Mouse (Mus musculus) ES-E14 (cell line): Measurements from ENCODE around the gene Lasp1.

Experiments
- CHD2 ChIP-seq: IDR thresholded peaks from 2 replicates; pipeline ENCODE4 v1.6.1; 2014; ENCODE audit warnings: mild to moderate bottlenecking, low read depth, low read length, inconsistent platforms
- HCFC1 ChIP-seq: IDR thresholded peaks from 2 replicates; pipeline ENCODE4 v1.6.1; 2012; ENCODE audit warnings: low read length, inconsistent platforms, borderline replicate concordance; ENCODE audit not compliant: insufficient read depth
- MAFK ChIP-seq: IDR thresholded peaks from 2 replicates; pipeline ENCODE4 v1.6.1; 2014; ENCODE audit warnings: mild to moderate bottlenecking, low read depth, low read length, inconsistent platforms; ENCODE audit not compliant: insufficient read depth
- ZC3H11A ChIP-seq: IDR thresholded peaks from 2 replicates; pipeline ENCODE4 v1.6.1; 2012; ENCODE audit warnings: low read depth, mild to moderate bottlenecking, inconsistent platforms, low read length, borderline replicate concordance
- ZNF384 ChIP-seq: IDR thresholded peaks from 2 replicates; pipeline ENCODE4 v1.6.1; 2012; ENCODE audit warnings: low read depth, low read length, inconsistent platforms

- TF ChIP-seq ZC3H11A = no peak
- no peak for TF ChIP-seq MAFK
- TF ChIP-seq CHD2 = no peak
- no peak for TF ChIP-seq HCFC1
- no peak for TF ChIP-seq ZNF384
These were observed 16.3 kb upstream of the Lasp1 start for GRCm38 (mm10) chr11:97782564-97782895.
